Mouse (Mus musculus): ENCODE measurements around the gene Gpc4. TPM values are rescaled to one million over a fixed set of nuclear protein-coding genes. Genes with fewer than 3 reads are reported as not detected.

Gene Gpc4
- total and polyA plus RNA-seq, 3 experiments = not detected

GRCm38 (mm10) chrX:52053416-52053815, 111.6 kb downstream of the Gpc4 start:
- TF ChIP-seq MEF2A (IDR thresholded peaks at IDR 0.05; ENCODE audit: borderline replicate concordance, low read depth, low read length) = no peak
- TF ChIP-seq ETS1 (conservative IDR thresholded peaks at IDR 0.05; ENCODE audit: low read depth, low read length) = no peak
- no peak for TF ChIP-seq MAZ (IDR thresholded peaks at IDR 0.05; ENCODE audit: low read depth, low read length)
- no peak for TF ChIP-seq EP300 (IDR thresholded peaks at IDR 0.05; ENCODE audit: low read length)
- TF ChIP-seq E2F4 (IDR thresholded peaks at IDR 0.05; ENCODE audit: insufficient replicate concordance, low read depth, low read length) = no peak
- TF ChIP-seq UBTF (IDR thresholded peaks at IDR 0.05; ENCODE audit: low read depth, low read length) = no peak
- no peak for TF ChIP-seq NRF1 (IDR thresholded peaks at IDR 0.05; ENCODE audit: low read depth, low read length)
- no peak for TF ChIP-seq ZC3H11A (IDR thresholded peaks at IDR 0.05; ENCODE audit: low read depth, low read length)
- TF ChIP-seq CTCF (conservative IDR thresholded peaks at IDR 0.05 in 1 of 2, IDR thresholded peaks at IDR 0.05 in 1 of 2; ENCODE audit: low read depth in 2 of 2, low read length in 2 of 2) = no peak
- no peak for TF ChIP-seq USF1 (IDR thresholded peaks at IDR 0.05; ENCODE audit: low read depth, low read length)
- Histone ChIP-seq H3K4me1 (ENCODE audit: control insufficient read depth in 1 of 2, insufficient read depth in 2 of 2) (no peaks in the 10 kb centered on the region), H3K27me3 (replicated peaks) (no peaks in the 10 kb centered on the region), H3K9me3 (replicated peaks; ENCODE audit: low read length) (no peaks in the 10 kb centered on the region), H3K79me2 (replicated peaks; ENCODE audit: control insufficient read depth, extremely low read depth, insufficient read depth, poor library complexity, severe bottlenecking) (no peaks in the 10 kb centered on the region), H3K9ac (ENCODE audit: insufficient read depth, low read depth) (no peak overlapping the region), H3K4me3 (replicated peaks in 1 of 3; ENCODE audit: low read depth in 2 of 3, low read length in 2 of 3, poor library complexity in 1 of 3) (no peak overlapping the region), H3K4me2 (ENCODE audit: insufficient read depth, low read depth, poor library complexity, severe bottlenecking) (peak overlapping the region; percentile 38), H3K27ac (ENCODE audit: insufficient read depth, low read depth) (no peak overlapping the region), H3K36me3 (replicated peaks in 1 of 2; ENCODE audit: control insufficient read depth in 1 of 2, insufficient read depth in 1 of 2, low read length in 1 of 2) (no peaks in the 10 kb centered on the region)
- dilution Hi-C loops (cut with MboI; ENCODE audit: extremely low pct_ligation_motif_present, extremely low pct_unique_long_range_greater_than_20kb, low sequenced_read_pairs) = no loop called here
- DNase-seq (ENCODE audit: extremely low read depth) = no peak
- in situ Hi-C loops (cut with MboI; ENCODE audit: low pct_ligation_motif_present, low pct_unique_long_range_greater_than_20kb, low sequenced_read_pairs) = no loop called here

- DNase-seq (ENCODE audit: extremely low read depth) = no peak
- in situ Hi-C loops (cut with MboI; ENCODE audit: low pct_ligation_motif_present, low pct_unique_long_range_greater_than_20kb, low sequenced_read_pairs) = no loop called here
- Histone ChIP-seq H3K27me3 (replicated peaks) (no peaks in the 10 kb centered on the region), H3K79me2 (replicated peaks; ENCODE audit: control insufficient read depth, extremely low read depth, insufficient read depth, poor library complexity, severe bottlenecking) (no peaks in the 10 kb centered on the region), H3K27ac (ENCODE audit: insufficient read depth, low read depth) (no peak overlapping the region), H3K36me3 (replicated peaks in 1 of 2; ENCODE audit: control insufficient read depth in 1 of 2, insufficient read depth in 1 of 2, low read length in 1 of 2) (no peaks in the 10 kb centered on the region), H3K4me1 (ENCODE audit: control insufficient read depth in 1 of 2, insufficient read depth in 2 of 2) (no peaks in the 10 kb centered on the region), H3K4me2 (ENCODE audit: insufficient read depth, low read depth, poor library complexity, severe bottlenecking) (no peak overlapping the region), H3K4me3 (replicated peaks in 1 of 3; ENCODE audit: low read depth in 2 of 3, low read length in 2 of 3, poor library complexity in 1 of 3) (no peak overlapping the region), H3K9ac (ENCODE audit: insufficient read depth, low read depth) (no peak overlapping the region), H3K9me3 (replicated peaks; ENCODE audit: low read length) (no peaks in the 10 kb centered on the region)
- dilution Hi-C loops (cut with MboI; ENCODE audit: extremely low pct_ligation_motif_present, extremely low pct_unique_long_range_greater_than_20kb, low sequenced_read_pairs) = no loop called here
- TF ChIP-seq RAD21 (IDR thresholded peaks at IDR 0.05; ENCODE audit: low read depth, low read length) (no peak), KAT2A (IDR thresholded peaks at IDR 0.05; ENCODE audit: insufficient replicate concordance, low read length) (no peak), GABPA (IDR thresholded peaks at IDR 0.05; ENCODE audit: insufficient replicate concordance, low read depth, low read length) (no peak), RCOR1 (conservative IDR thresholded peaks at IDR 0.05; ENCODE audit: low read depth, low read length) (no peak), CTCF (conservative IDR thresholded peaks at IDR 0.05 in 1 of 2, IDR thresholded peaks at IDR 0.05 in 1 of 2; ENCODE audit: low read depth in 2 of 2, low read length in 2 of 2) (no peak), HCFC1 (IDR thresholded peaks at IDR 0.05; ENCODE audit: low read depth, low read length) (no peak), ELF1 (IDR thresholded peaks at IDR 0.05; ENCODE audit: low read depth, low read length) (no peak), EP300 (IDR thresholded peaks at IDR 0.05; ENCODE audit: low read length) (no peak), IRF4 (IDR thresholded peaks at IDR 0.05; ENCODE audit: low read depth, low read length) (no peak), SIN3A (IDR thresholded peaks at IDR 0.05; ENCODE audit: low read length) (no peak), E2F4 (IDR thresholded peaks at IDR 0.05; ENCODE audit: insufficient replicate concordance, low read depth, low read length) (no peak), ETS1 (conservative IDR thresholded peaks at IDR 0.05; ENCODE audit: low read depth, low read length) (no peak), TBP (conservative IDR thresholded peaks at IDR 0.05; ENCODE audit: low read depth, low read length) (no peak)
Measured at GRCm38 (mm10) chrX:52052011-52052410, 113.0 kb downstream of the Gpc4 start.
